8 mouse cellular contexts compared by ENCODE assay signal in genomic region chr4:102588668-102589455, GRCm38 (mm10).
DNase-seq lines count a peak whose midpoint lies in the region; ATAC-seq lines count a peak whose summit lies in the region.

No protein-coding gene starts in this region.

- peak overlapping the region; percentile 7; the same call in 1 of the 2 replicates for H3K27ac ChIP-seq in neural tube, embryonic 11.5 days (ENCODE audit: low read depth, low read length)
- peak overlapping the region; percentile 84 for H3K27ac ChIP-seq in hindbrain, embryonic 13.5 days

- peaks cover 14% of the 10 kb centered on the region for H3K4me1 ChIP-seq in neural tube, embryonic 11.5 days (ENCODE audit: control insufficient read depth, insufficient read depth, low read length)
- peaks cover 46% of the 10 kb centered on the region for H3K4me1 ChIP-seq in hindbrain, embryonic 13.5 days (replicated peaks)

- DNase-seq in neural tube, embryonic 11.5 days (ENCODE audit: low spot score) = no peak
- no peak for DNase-seq in neural tube, embryonic 10.5 days (ENCODE audit: extremely low spot score, low spot score)
- DNase-seq in layer of hippocampus, postnatal 14 days (ENCODE audit: low spot score in 2 of 2) = peak; percentile 56 to 78
- peak; percentile 48 for DNase-seq in lung, postnatal 14 days
- peak; percentile 27 for DNase-seq in right cerebral cortex, postnatal 4 days
- no peak for DNase-seq in spleen, postnatal 14 days (ENCODE audit: low spot score in 2 of 2)

- H3K4me2 ChIP-seq in neural tube, embryonic 11.5 days (ENCODE audit: low read depth) = peak overlapping the region; percentile 6
- peak overlapping the region; percentile 56 for H3K4me2 ChIP-seq in hindbrain, embryonic 13.5 days

- ATAC-seq in neural tube, embryonic 11.5 days (ENCODE audit: insufficient read depth, low FRiP score, low TSS enrichment) = no peak
- peak; percentile 50 for ATAC-seq in frontal cortex, adult (ENCODE audit: low TSS enrichment)
- ATAC-seq in hindbrain, embryonic 13.5 days (ENCODE audit: low FRiP score) = peak; percentile 62

- H3K9me3 ChIP-seq in neural tube, embryonic 11.5 days (ENCODE audit: control insufficient read depth, low read length) = no peaks in the 10 kb centered on the region
- H3K9me3 ChIP-seq in hindbrain, embryonic 13.5 days = no peaks in the 10 kb centered on the region

- H3K27me3 ChIP-seq in neural tube, embryonic 11.5 days (ENCODE audit: control insufficient read depth, insufficient read depth, low read length) = no peaks in the 10 kb centered on the region
- no peaks in the 10 kb centered on the region for H3K27me3 ChIP-seq in hindbrain, embryonic 13.5 days

- H3K4me3 ChIP-seq in neural tube, embryonic 11.5 days (ENCODE audit: low read depth, low read length) = no peak overlapping the region
- H3K4me3 ChIP-seq in hindbrain, embryonic 13.5 days = peak overlapping the region; percentile 37

- 42% methylated on average over 12 of the region's 12 CpGs for WGBS in neural tube, embryonic 11.5 days
- 30% methylated on average over 12 of the region's 12 CpGs for WGBS in hindbrain, embryonic 13.5 days

- no peak overlapping the region for H3K9ac ChIP-seq in neural tube, embryonic 11.5 days (ENCODE audit: low read length)
- peak overlapping the region; percentile 62 for H3K9ac ChIP-seq in hindbrain, embryonic 13.5 days

- no peaks in the 10 kb centered on the region for H3K36me3 ChIP-seq in neural tube, embryonic 11.5 days (ENCODE audit: control insufficient read depth, insufficient read depth, low read length)
- no peaks in the 10 kb centered on the region for H3K36me3 ChIP-seq in hindbrain, embryonic 13.5 days

Comparison
In these comparisons a context has a peak if more than half of its experiments do, and no peak if none do; other contexts are left out.
1. DNase-seq: peak in layer of hippocampus, postnatal 14 days (2 of 2), lung, postnatal 14 days (single experiment) and right cerebral cortex, postnatal 4 days (single experiment); none in neural tube, embryonic 11.5 days (single experiment), neural tube, embryonic 10.5 days (single experiment) and spleen, postnatal 14 days (0 of 2).